Mouse (Mus musculus): ENCODE results near the gene Fam3b.

The Fam3b gene

GRCm38 (mm10) chr16:97514099-97514940, at the start of gene Fam3b:
Gene Fam3b, minus strand, starts transcription at chr16:97514816.
- DNase-seq (ENCODE audit: low read depth, low spot score): no peak

- no peak for DNase-seq (ENCODE audit: low read depth, low spot score)
Observed at GRCm38 (mm10) chr16:97544340-97544739, 29.7 kb upstream of the Fam3b start.

GRCm38 (mm10) chr16:97536859-97537258, 22.2 kb upstream of the Fam3b start:
- DNase-seq (ENCODE audit: low read depth, low spot score): no peak

GRCm38 (mm10) chr16:97535808-97536413, 21.3 kb upstream of the Fam3b start:
- no peak for DNase-seq (ENCODE audit: low read depth, low spot score)

GRCm38 (mm10) chr16:97534876-97535461, 20.4 kb upstream of the Fam3b start:
- DNase-seq (ENCODE audit: low read depth, low spot score): no peak

- no peak for DNase-seq (ENCODE audit: low read depth, low spot score)
Observed at GRCm38 (mm10) chr16:97534448-97534847, 19.8 kb upstream of the Fam3b start.

- no peak for DNase-seq (ENCODE audit: low read depth, low spot score)
Observed at GRCm38 (mm10) chr16:97533751-97534150, 19.1 kb upstream of the Fam3b start.

- no peak for DNase-seq (ENCODE audit: low read depth, low spot score)
Observed at GRCm38 (mm10) chr16:97533126-97533525, 18.5 kb upstream of the Fam3b start.

GRCm38 (mm10) chr16:97529241-97529640, 14.6 kb upstream of the Fam3b start:
- no peak for DNase-seq (ENCODE audit: low read depth, low spot score)

GRCm38 (mm10) chr16:97523024-97523423, 8.4 kb upstream of the Fam3b start:
- DNase-seq (ENCODE audit: low read depth, low spot score): peak; percentile 88

- no peak for DNase-seq (ENCODE audit: low read depth, low spot score)
Observed at GRCm38 (mm10) chr16:97521983-97522382, 7.4 kb upstream of the Fam3b start.

- peak; percentile 19 for DNase-seq (ENCODE audit: low read depth, low spot score)
Observed at GRCm38 (mm10) chr16:97516341-97516740, 1.7 kb upstream of the Fam3b start.

GRCm38 (mm10) chr16:97512347-97512751, 2.3 kb downstream of the Fam3b start:
- peak; percentile 45 for DNase-seq (ENCODE audit: low read depth, low spot score)

GRCm38 (mm10) chr16:97511495-97511894, 3.1 kb downstream of the Fam3b start:
- no peak for DNase-seq (ENCODE audit: low read depth, low spot score)

- no peak for DNase-seq (ENCODE audit: low read depth, low spot score)
Observed at GRCm38 (mm10) chr16:97510849-97511248, 3.8 kb downstream of the Fam3b start.

GRCm38 (mm10) chr16:97507783-97508182, 6.8 kb downstream of the Fam3b start:
- no peak for DNase-seq (ENCODE audit: low read depth, low spot score)

- DNase-seq (ENCODE audit: low read depth, low spot score): no peak
Observed at GRCm38 (mm10) chr16:97504793-97505192, 9.8 kb downstream of the Fam3b start.

- DNase-seq (ENCODE audit: low read depth, low spot score): no peak
Observed at GRCm38 (mm10) chr16:97503849-97504248, 10.8 kb downstream of the Fam3b start.

GRCm38 (mm10) chr16:97500901-97501300, 13.7 kb downstream of the Fam3b start:
- DNase-seq (ENCODE audit: low read depth, low spot score): no peak

- no peak for DNase-seq (ENCODE audit: low read depth, low spot score)
Observed at GRCm38 (mm10) chr16:97499450-97499849, 15.2 kb downstream of the Fam3b start.

GRCm38 (mm10) chr16:97498139-97498538, 16.5 kb downstream of the Fam3b start:
- no peak for DNase-seq (ENCODE audit: low read depth, low spot score)

- no peak for DNase-seq (ENCODE audit: low read depth, low spot score)
Observed at GRCm38 (mm10) chr16:97497682-97498081, 16.9 kb downstream of the Fam3b start.

- DNase-seq (ENCODE audit: low read depth, low spot score): peak; percentile 24
Observed at GRCm38 (mm10) chr16:97496026-97496425, 18.6 kb downstream of the Fam3b start.

Data from ES-CJ7 (cell line).